Mouse (Mus musculus) neural tube, embryonic 11.5 days (tissue): ENCODE results near the gene Als2. TPM values are rescaled to one million over a fixed set of nuclear protein-coding genes. Genes with fewer than 3 reads are reported as not detected.

Source experiments
- ATAC-seq: fragments of 200-750 bp; cut with Nextera tagmentation; 2 replicates; pipeline ENCODE4 v1.8.0; 2017; ENCODE audit warnings: moderate number of reproducible peaks, mild to moderate bottlenecking, moderate TSS enrichment, moderate library complexity; ENCODE audit not compliant: insufficient read depth, low FRiP score, low TSS enrichment
- DNase-seq: peaks from one replicate; pipeline ENCODE4 v3.0.0-alpha.2; 2015; ENCODE audit warnings: low spot score
- H3K27ac ChIP-seq: fragments of 300-500 bp; sonication (generic); 2 replicates; pipeline ENCODE4 v1.5.1; 2014; ENCODE audit warnings: low read depth, mild to moderate bottlenecking, low read length
- H3K27me3 ChIP-seq: fragments of 300-500 bp; sonication (generic); 2 replicates; pipeline ENCODE4 v1.6.1; 2014; ENCODE audit warnings: mild to moderate bottlenecking, low read length, mixed read lengths; ENCODE audit not compliant: control insufficient read depth, insufficient read depth
- H3K36me3 ChIP-seq: fragments of 300-500 bp; sonication (generic); 2 replicates; pipeline ENCODE4 v1.6.1; 2014; ENCODE audit warnings: mild to moderate bottlenecking, low read length, moderate library complexity, mixed read lengths; ENCODE audit not compliant: control insufficient read depth, insufficient read depth
- H3K4me1 ChIP-seq: fragments of 300-500 bp; sonication (generic); 2 replicates; pipeline ENCODE4 v1.6.1; 2014; ENCODE audit warnings: low read length, mixed read lengths; ENCODE audit not compliant: control insufficient read depth, insufficient read depth
- H3K4me2 ChIP-seq: fragments of 300-500 bp; sonication (generic); 2 replicates; pipeline ENCODE4 v1.6.1; 2014; ENCODE audit warnings: low read depth, mild to moderate bottlenecking, moderate library complexity
- H3K4me3 ChIP-seq: fragments of 300-500 bp; sonication (generic); 2 replicates; pipeline ENCODE4 v1.5.1; 2014; ENCODE audit warnings: low read depth, low read length
- H3K9ac ChIP-seq: fragments of 300-500 bp; sonication (generic); 2 replicates; pipeline ENCODE4 v1.6.1; 2014; ENCODE audit warnings: mild to moderate bottlenecking, low read length
- H3K9me3 ChIP-seq: fragments of 300-500 bp; sonication (generic); 2 replicates; pipeline ENCODE4 v1.6.1; 2016; ENCODE audit warnings: low read length; ENCODE audit not compliant: control insufficient read depth
- WGBS: fragments of 180-500 bp; shearing (Covaris S2); extraction: QIAGEN DNeasy Blood & Tissue Kit; methylation state at CpG from one replicate; pipeline ENCODE4 v1.1.7; 2014; 5-methylcytosine and 5-hydroxymethylcytosine counted together
- polyA plus RNA-seq: library from polyadenylated mRNA; unstranded; fragments of >200 nt; fragmentation: Nextera tagmentation; extraction: Ambion mirVana; gene quantifications from 2 replicates; pipeline ENCODE4 v1.2.1, GENCODE M21; 2014

Gene Als2
- polyA plus RNA-seq, 1 experiment from 2014 or later: 19.0 TPM

DNA sequence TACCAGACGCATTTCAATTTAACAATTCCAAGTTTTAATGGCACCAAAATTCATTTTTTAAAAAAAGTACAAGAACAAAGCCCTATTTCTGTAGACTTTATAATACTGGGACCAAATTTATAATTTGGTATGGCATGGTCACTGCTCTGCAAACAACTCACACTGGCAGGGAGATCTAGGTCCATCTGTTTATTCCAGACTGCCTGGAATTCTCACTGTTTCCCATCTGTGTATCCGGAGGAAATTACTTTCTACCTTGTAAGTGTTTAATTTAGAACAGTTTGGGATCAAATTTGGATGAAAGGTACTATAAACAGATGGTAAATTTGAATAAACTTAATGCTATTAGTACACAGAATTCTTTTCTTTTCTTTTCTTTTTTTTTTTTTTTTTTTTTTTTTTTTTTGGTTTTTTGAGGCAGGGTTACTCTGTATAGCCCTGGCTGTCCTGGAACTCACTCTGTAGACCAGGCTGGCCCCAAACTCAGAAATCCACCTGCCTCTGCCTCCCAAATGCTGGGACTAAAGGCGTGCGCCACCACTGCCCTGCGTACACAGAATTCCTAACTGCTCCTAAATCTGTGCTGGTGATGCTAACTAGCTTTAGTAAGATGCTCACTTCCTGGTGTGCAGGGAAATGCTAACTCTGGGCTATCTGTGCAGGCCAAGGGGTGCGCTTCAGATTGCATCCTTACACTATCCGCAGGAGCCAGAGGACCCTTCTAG is 14.8 kb downstream of the Als2 start:
- Histone ChIP-seq H3K9me3 (no peaks in the 10 kb centered on the region), H3K9ac (no peak overlapping the region), H3K27me3 (no peaks in the 10 kb centered on the region), H3K27ac (no peak overlapping the region), H3K4me1 (no peaks in the 10 kb centered on the region), H3K36me3 (0 out of 2 replicates have a peak, but pooled peaks cover 2% of the 10 kb centered on the region), H3K4me3 (no peak overlapping the region), H3K4me2 (no peak overlapping the region)
- DNase-seq (no peak), ATAC-seq (no peak)
- WGBS: 95% methylated on average over 7 of the region's 7 CpGs

DNA sequence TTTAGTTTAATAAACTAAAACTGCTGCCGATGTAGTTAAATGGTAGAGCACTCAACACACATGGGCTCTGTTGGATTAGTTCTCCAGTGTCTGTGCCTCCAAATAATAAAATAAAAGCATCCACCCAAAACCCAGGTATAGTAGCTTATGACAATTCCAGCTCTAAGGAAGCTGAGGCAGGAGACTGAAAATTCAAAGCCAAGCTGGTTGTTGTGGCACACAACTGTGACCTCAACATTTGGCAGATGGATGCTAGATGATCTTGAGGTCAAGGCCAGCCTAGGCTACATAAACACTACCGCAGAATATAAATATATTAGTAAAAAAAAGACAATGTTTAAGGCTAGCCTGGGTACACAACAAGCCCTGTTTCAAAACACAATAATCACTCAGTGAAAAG is 15.4 kb downstream of the Als2 start:
- H3K9ac ChIP-seq: no peak overlapping the region
- H3K4me2 ChIP-seq: no peak overlapping the region
- H3K4me3 ChIP-seq: no peak overlapping the region
- no peaks in the 10 kb centered on the region for H3K27me3 ChIP-seq
- H3K36me3 ChIP-seq: 0 out of 2 replicates have a peak, but pooled peaks cover 3% of the 10 kb centered on the region
- 90% methylated on average over 2 of the region's 2 CpGs for WGBS
- DNase-seq: no peak
- no peak overlapping the region for H3K27ac ChIP-seq
- no peak for ATAC-seq
- H3K4me1 ChIP-seq: no peaks in the 10 kb centered on the region
- H3K9me3 ChIP-seq: no peaks in the 10 kb centered on the region

DNA sequence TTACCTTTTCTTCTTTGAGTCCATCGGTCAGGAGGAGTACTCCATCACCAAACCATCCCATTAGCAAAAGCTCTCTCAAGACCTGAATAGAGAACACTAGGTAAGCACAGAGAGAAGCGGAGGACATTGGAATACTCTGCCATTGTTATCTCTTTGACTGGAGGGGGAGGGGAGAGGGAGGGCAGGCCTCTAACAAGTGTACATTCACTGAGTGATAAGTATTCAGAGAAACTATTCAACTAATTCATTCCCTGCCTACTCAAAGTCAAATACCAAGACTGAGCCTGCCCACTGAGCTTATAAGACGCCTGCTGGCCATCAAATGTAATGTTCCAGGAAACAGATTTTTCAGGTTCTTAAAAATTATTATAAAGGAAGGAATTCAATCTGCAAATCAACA is 16.7 kb downstream of the Als2 start:
- no peaks in the 10 kb centered on the region for H3K27me3 ChIP-seq
- DNase-seq (no peak), ATAC-seq (no peak)
- WGBS: 78% methylated on average over 3 of the region's 3 CpGs
- peaks cover 4% of the 10 kb centered on the region; the same call in 1 of the 2 replicates for H3K36me3 ChIP-seq
- H3K9ac ChIP-seq: no peak overlapping the region
- H3K4me2 ChIP-seq: no peak overlapping the region
- no peak overlapping the region for H3K4me3 ChIP-seq
- H3K27ac ChIP-seq: no peak overlapping the region
- H3K4me1 ChIP-seq: no peaks in the 10 kb centered on the region
- no peaks in the 10 kb centered on the region for H3K9me3 ChIP-seq

GRCm38 (mm10) chr1:59215446-59215845 is 21.6 kb downstream of the Als2 start:
- ATAC-seq (no peak), DNase-seq (no peak)
- Histone ChIP-seq H3K27ac (no peak overlapping the region), H3K9ac (no peak overlapping the region), H3K9me3 (no peaks in the 10 kb centered on the region), H3K27me3 (no peaks in the 10 kb centered on the region), H3K4me1 (no peaks in the 10 kb centered on the region), H3K4me2 (no peak overlapping the region), H3K4me3 (no peak overlapping the region), H3K36me3 (peaks cover 6% of the 10 kb centered on the region; the same call in 1 of the 2 replicates)
- WGBS: 93% methylated on average over 11 of the region's 11 CpGs

GRCm38 (mm10) chr1:59212951-59213350 is 24.1 kb downstream of the Als2 start:
- Histone ChIP-seq H3K9me3 (no peaks in the 10 kb centered on the region), H3K36me3 (peaks cover 6% of the 10 kb centered on the region; the same call in 1 of the 2 replicates), H3K27me3 (no peaks in the 10 kb centered on the region), H3K4me2 (no peak overlapping the region), H3K4me3 (no peak overlapping the region), H3K9ac (no peak overlapping the region), H3K4me1 (no peaks in the 10 kb centered on the region), H3K27ac (no peak overlapping the region)
- no peak for ATAC-seq
- DNase-seq: no peak
- no CpG with 5 or more reads among the region's 1 CpGs for WGBS

- ATAC-seq: no peak
- Histone ChIP-seq H3K36me3 (peaks cover 4% of the 10 kb centered on the region; the same call in 1 of the 2 replicates), H3K4me3 (no peak overlapping the region), H3K4me1 (no peaks in the 10 kb centered on the region), H3K4me2 (no peak overlapping the region), H3K27me3 (no peaks in the 10 kb centered on the region), H3K27ac (no peak overlapping the region), H3K9ac (no peak overlapping the region), H3K9me3 (no peaks in the 10 kb centered on the region)
- no peak for DNase-seq
- WGBS: 73% methylated on average over 5 of the region's 5 CpGs
Observed at GRCm38 (mm10) chr1:59212076-59212779, 24.8 kb downstream of the Als2 start.

- no peak overlapping the region for H3K27ac ChIP-seq
- H3K4me3 ChIP-seq: no peak overlapping the region
- no peaks in the 10 kb centered on the region for H3K27me3 ChIP-seq
- H3K36me3 ChIP-seq: peaks cover 4% of the 10 kb centered on the region; the same call in 1 of the 2 replicates
- H3K9me3 ChIP-seq: no peaks in the 10 kb centered on the region
- no peak for ATAC-seq
- H3K9ac ChIP-seq: no peak overlapping the region
- H3K4me1 ChIP-seq: no peaks in the 10 kb centered on the region
- DNase-seq: no peak
- no peak overlapping the region for H3K4me2 ChIP-seq
- 89% methylated on average over 4 of the region's 4 CpGs for WGBS
Observed at GRCm38 (mm10) chr1:59211651-59212050, 25.4 kb downstream of the Als2 start.

DNA sequence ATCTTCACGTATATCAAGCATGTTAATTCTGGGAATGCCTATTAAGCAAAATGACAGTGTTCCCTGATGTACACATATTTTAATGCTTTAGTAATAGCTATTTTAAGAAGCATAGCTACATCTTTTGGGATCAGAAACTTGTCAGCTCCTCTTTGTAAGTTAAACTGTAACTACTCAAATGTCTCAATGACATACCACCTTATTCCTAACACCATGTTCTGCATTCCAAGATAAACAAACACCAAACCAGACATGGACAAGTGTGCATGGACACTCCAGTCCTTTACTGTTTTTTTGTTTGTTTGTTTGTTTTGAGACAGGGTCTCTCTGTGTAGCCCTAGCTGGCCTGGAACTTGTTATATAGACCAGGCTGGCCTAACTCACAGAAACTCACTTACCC is 28.7 kb downstream of the Als2 start:
- Histone ChIP-seq H3K9me3 (no peaks in the 10 kb centered on the region), H3K4me3 (no peak overlapping the region), H3K4me2 (no peak overlapping the region), H3K36me3 (no peaks in the 10 kb centered on the region), H3K27me3 (no peaks in the 10 kb centered on the region), H3K4me1 (no peaks in the 10 kb centered on the region), H3K9ac (no peak overlapping the region), H3K27ac (no peak overlapping the region)
- WGBS: 92% methylated on average over 1 of the region's 1 CpGs
- no peak for DNase-seq
- ATAC-seq: no peak

- no peak overlapping the region for H3K27ac ChIP-seq
- H3K9ac ChIP-seq: no peak overlapping the region
- ATAC-seq (no peak), DNase-seq (no peak)
- WGBS: 79% methylated on average over 1 of the region's 1 CpGs
- H3K9me3 ChIP-seq: no peaks in the 10 kb centered on the region
- no peak overlapping the region for H3K4me3 ChIP-seq
- H3K4me1 ChIP-seq: no peaks in the 10 kb centered on the region
- no peaks in the 10 kb centered on the region for H3K36me3 ChIP-seq
- no peaks in the 10 kb centered on the region for H3K27me3 ChIP-seq
- no peak overlapping the region for H3K4me2 ChIP-seq
Observed at GRCm38 (mm10) chr1:59204489-59204888, 32.5 kb downstream of the Als2 start.
